ENCODE assay signal across 20 mouse cellular contexts in genomic region chr3:155329701-155330100, GRCm38 (mm10).
DNase-seq lines count a peak whose midpoint lies in the region; ATAC-seq and TF ChIP-seq lines count a peak whose summit lies in the region.
"Had no signal": no experiment of that assay in that cellular context is flagged by ENCODE, and none has a peak within 500 bp of the region (broad histone marks: within the 10 kb centered on the region; RNA-seq: fewer than 3 reads in every experiment).

No protein-coding gene starts in this region.

- no peak overlapping the region for H3K9ac ChIP-seq in hindbrain, postnatal 0 days (replicated peaks; ENCODE audit: low read length)
- no peak overlapping the region for H3K9ac ChIP-seq in hindbrain, embryonic 13.5 days
- no peak overlapping the region for H3K9ac ChIP-seq in embryonic facial prominence, embryonic 14.5 days (ENCODE audit: low read depth, low read length)
- H3K9ac ChIP-seq: forebrain, embryonic 13.5 days; heart, embryonic 13.5 days; kidney, embryonic 15.5 days; liver, embryonic 15.5 days had no signal

- 41% methylated on average over 2 of the region's 2 CpGs for WGBS in hindbrain, postnatal 0 days
- 71% methylated on average over 2 of the region's 2 CpGs for WGBS in hindbrain, embryonic 13.5 days
- whole genome bisulfite sequencing in embryonic facial prominence, embryonic 14.5 days, result 32% methylated on average over 2 of the region's 2 CpGs

- TF ChIP-seq CTCF in hindbrain, postnatal 0 days (IDR thresholded peaks at IDR 0.05; ENCODE audit: low read depth), result no peak

- H3K4me3 ChIP-seq in hindbrain, postnatal 0 days (ENCODE audit: low read length), result no peak overlapping the region
- H3K4me3 ChIP-seq in hindbrain, embryonic 13.5 days, result no peak overlapping the region
- no peak overlapping the region for H3K4me3 ChIP-seq in embryonic facial prominence, embryonic 14.5 days (ENCODE audit: low read depth, low read length)
- H3K4me3 ChIP-seq: forebrain, embryonic 13.5 days; heart, embryonic 13.5 days; kidney, embryonic 15.5 days; liver, embryonic 15.5 days had no signal

- no peak overlapping the region for H3K4me2 ChIP-seq in hindbrain, postnatal 0 days (ENCODE audit: low read depth, low read length)
- H3K4me2 ChIP-seq in hindbrain, embryonic 13.5 days, result no peak overlapping the region
- no peak overlapping the region for H3K4me2 ChIP-seq in embryonic facial prominence, embryonic 14.5 days (ENCODE audit: low read depth, low read length)
- H3K4me2 ChIP-seq: forebrain, embryonic 13.5 days; heart, embryonic 13.5 days; kidney, embryonic 15.5 days; liver, embryonic 15.5 days had no signal

- no peaks in the 10 kb centered on the region for H3K27me3 ChIP-seq in hindbrain, postnatal 0 days (ENCODE audit: insufficient read depth, low read length)
- no peaks in the 10 kb centered on the region for H3K27me3 ChIP-seq in hindbrain, embryonic 13.5 days
- H3K27me3 ChIP-seq in embryonic facial prominence, embryonic 14.5 days (replicated peaks; ENCODE audit: control insufficient read depth, insufficient read depth, low read length), result no peaks in the 10 kb centered on the region
- H3K27me3 ChIP-seq: forebrain, embryonic 13.5 days; heart, embryonic 13.5 days; kidney, embryonic 15.5 days; liver, embryonic 15.5 days had no signal

- H3K36me3 ChIP-seq in hindbrain, postnatal 0 days (ENCODE audit: insufficient read depth, low read length), result no peaks in the 10 kb centered on the region
- H3K36me3 ChIP-seq in hindbrain, embryonic 13.5 days, result no peaks in the 10 kb centered on the region
- no peaks in the 10 kb centered on the region for H3K36me3 ChIP-seq in embryonic facial prominence, embryonic 14.5 days (ENCODE audit: control insufficient read depth, insufficient read depth, low read length)
- H3K36me3 ChIP-seq: G1E; heart, embryonic 13.5 days; kidney, embryonic 15.5 days; liver, embryonic 15.5 days had no signal

- no peak for DNase-seq in cerebellum, adult 11 months
- peak; percentile 48 for DNase-seq in hindbrain, postnatal 0 days (ENCODE audit: low spot score)
- peak; percentile 29 for DNase-seq in brain, adult 2 months (ENCODE audit: low read depth, low spot score)
- peak; percentile 79 for DNase-seq in embryonic facial prominence, embryonic 14.5 days (ENCODE audit: low spot score)
- no peak for DNase-seq in heart, adult 11 months
- DNase-seq in kidney, postnatal 14 days, result no peak
- DNase-seq: adrenal gland, adult 8-10 months; heart, postnatal 36 days; lung, postnatal 10 days; right cerebral cortex, postnatal 4 days; thymus, postnatal 36 days had no signal

- ATAC-seq in cerebellum, adult (ENCODE audit: insufficient number of reproducible peaks, low FRiP score, low TSS enrichment), result 0 out of 2 replicates have a peak, but pooled peaks have one; percentile 52
- ATAC-seq in hindbrain, postnatal 0 days, result peak; percentile 55; the same call in 1 of the 2 replicates
- no peak for ATAC-seq in hindbrain, embryonic 13.5 days (ENCODE audit: low FRiP score)
- peak; percentile 71 for ATAC-seq in embryonic facial prominence, embryonic 14.5 days (ENCODE audit: low read depth)
- ATAC-seq: CD4-positive, CD25-positive, alpha-beta regulatory T cell, adult 4 months; forebrain, embryonic 13.5 days; intestine, embryonic 16.5 days had no signal

- no peaks in the 10 kb centered on the region for H3K9me3 ChIP-seq in hindbrain, postnatal 0 days (ENCODE audit: low read length)
- no peaks in the 10 kb centered on the region for H3K9me3 ChIP-seq in hindbrain, embryonic 13.5 days
- H3K9me3 ChIP-seq in embryonic facial prominence, embryonic 14.5 days (ENCODE audit: control insufficient read depth, low read length), result no peaks in the 10 kb centered on the region
- H3K9me3 ChIP-seq: forebrain, embryonic 13.5 days; heart, embryonic 13.5 days; kidney, embryonic 15.5 days; liver, embryonic 15.5 days had no signal

- H3K4me1 ChIP-seq in hindbrain, postnatal 0 days (ENCODE audit: insufficient read depth, low read length), result no peaks in the 10 kb centered on the region
- H3K4me1 ChIP-seq in hindbrain, embryonic 13.5 days (replicated peaks), result no peaks in the 10 kb centered on the region
- H3K4me1 ChIP-seq in embryonic facial prominence, embryonic 14.5 days (ENCODE audit: control insufficient read depth, insufficient read depth, low read length), result no peaks in the 10 kb centered on the region
- H3K4me1 ChIP-seq: forebrain, embryonic 13.5 days; heart, embryonic 13.5 days; kidney, embryonic 15.5 days; liver, embryonic 15.5 days had no signal

- H3K27ac ChIP-seq in hindbrain, postnatal 0 days, result no peak overlapping the region
- no peak overlapping the region for H3K27ac ChIP-seq in hindbrain, embryonic 13.5 days
- no peak overlapping the region for H3K27ac ChIP-seq in embryonic facial prominence, embryonic 14.5 days (replicated peaks; ENCODE audit: low read depth, low read length)
- H3K27ac ChIP-seq: forebrain, embryonic 13.5 days; heart, embryonic 13.5 days; kidney, embryonic 15.5 days; liver, embryonic 15.5 days had no signal

Comparison
In these comparisons a context has a peak if more than half of its experiments do, and no peak if none do; other contexts are left out.
1. DNase-seq: peak in hindbrain, postnatal 0 days (single experiment), brain, adult 2 months (single experiment) and embryonic facial prominence, embryonic 14.5 days (single experiment); none in cerebellum, adult 11 months (single experiment), heart, adult 11 months (single experiment) and kidney, postnatal 14 days (single experiment).